Mouse (Mus musculus) liver, embryonic 14.5 days (tissue): ENCODE data around the gene Plekhs1. TPM values are rescaled to one million over a fixed set of nuclear protein-coding genes. Genes with fewer than 3 reads are reported as not detected.
"Not testable (repeated sequence)": the region's sequence is repeated elsewhere in the genome, so short reads cannot be mapped to it uniquely, and the experiment has no call there.

Experiments used
- ATAC-seq: fragments of 200-750 bp; cut with Nextera tagmentation; 2 replicates; pipeline ENCODE4 v1.8.0; 2017; ENCODE audit warnings: moderate number of reproducible peaks, mild to moderate bottlenecking, moderate library complexity; ENCODE audit not compliant: insufficient read depth
- DNase-seq, 3 experiments: peaks; one replicate each; pipeline ENCODE4 v3.0.0-alpha.2; 2012 to 2013; ENCODE audit warnings: low read depth in 3 of 3, low spot score in 3 of 3
- H3K27ac ChIP-seq: fragments of 300-500 bp; sonication (generic); 2 replicates; pipeline ENCODE4 v1.5.1; 2014; ENCODE audit warnings: moderate library complexity, mild to moderate bottlenecking, control low read depth, inconsistent platforms
- H3K27me3 ChIP-seq: fragments of 300-500 bp; sonication (generic); 2 replicates; pipeline ENCODE4 v1.6.1; 2014; ENCODE audit warnings: mild to moderate bottlenecking, low read length, moderate library complexity; ENCODE audit not compliant: control insufficient read depth, insufficient read depth
- H3K36me3 ChIP-seq: fragments of 300-500 bp; sonication (generic); replicated peaks from 2 replicates; pipeline ENCODE4 v1.6.1; 2014; ENCODE audit warnings: low read depth; ENCODE audit not compliant: control insufficient read depth, insufficient read depth
- H3K4me1 ChIP-seq, 2 experiments: fragments of 200-500 bp in 1 of 2; fragments of 300-500 bp in 1 of 2; sonication (generic) in 1 of 2; replicated peaks; 2 replicates each; pipeline ENCODE4 v1.6.1; 2012 to 2014; ENCODE audit warnings: antibody characterized with exemption in 1 of 2, inconsistent platforms in 1 of 2, low read length in 1 of 2; ENCODE audit not compliant: control insufficient read depth in 2 of 2, insufficient read depth in 2 of 2
- H3K4me2 ChIP-seq: fragments of 300-500 bp; sonication (generic); 2 replicates; pipeline ENCODE4 v1.6.1; 2014; ENCODE audit warnings: low read depth, mild to moderate bottlenecking, control low read depth, moderate library complexity
- H3K4me3 ChIP-seq, 2 experiments: fragments of 200-500 bp in 1 of 2; fragments of 300-500 bp in 1 of 2; sonication (generic) in 1 of 2; 2 replicates each; pipeline ENCODE4 v1.5.1; 2012 to 2014; ENCODE audit warnings: low read depth in 2 of 2, low read length in 2 of 2, mild to moderate bottlenecking in 2 of 2, control low read depth in 1 of 2, inconsistent platforms in 1 of 2, moderate library complexity in 1 of 2; ENCODE audit not compliant: insufficient read depth in 1 of 2
- H3K9ac ChIP-seq: fragments of 300-500 bp; sonication (generic); replicated peaks from 2 replicates; pipeline ENCODE4 v1.6.1; 2014; ENCODE audit warnings: mild to moderate bottlenecking, control low read depth, moderate library complexity
- H3K9me3 ChIP-seq: fragments of 300-500 bp; sonication (generic); 2 replicates; pipeline ENCODE4 v1.6.1; 2016; ENCODE audit warnings: low read length, mixed read lengths; ENCODE audit not compliant: control insufficient read depth
- CTCF ChIP-seq: IDR thresholded peaks from 2 replicates; pipeline ENCODE4 v1.5.1; 2016; ENCODE audit warnings: antibody characterized with exemption, low read depth, control low read depth
- EP300 ChIP-seq: IDR thresholded peaks from 2 replicates; pipeline ENCODE4 v1.6.1; 2016; ENCODE audit warnings: antibody characterized with exemption, low read depth
- WGBS: fragments of 180-500 bp; shearing (Covaris S2); extraction: QIAGEN DNeasy Blood & Tissue Kit; methylation state at CpG from one replicate; pipeline ENCODE4 v1.1.7; 2014; ENCODE audit not compliant: insufficient replicate concordance; 5-methylcytosine and 5-hydroxymethylcytosine counted together
- polyA plus RNA-seq, 2 experiments: library from polyadenylated mRNA; depleted of rRNA in 1 of 2; stranded (reverse) in 1 of 2; unstranded in 1 of 2; fragments of >200 nt; fragmentation: Nextera tagmentation in 1 of 2; extraction: Ambion mirVana in 1 of 2; gene quantifications; 2 replicates each; pipeline versions ENCODE4 v1.2.1 to v1.2.3; 2012 to 2014

Gene Plekhs1
- polyA plus RNA-seq, 2 experiments: 0.08 TPM; not detected in 1

DNA sequence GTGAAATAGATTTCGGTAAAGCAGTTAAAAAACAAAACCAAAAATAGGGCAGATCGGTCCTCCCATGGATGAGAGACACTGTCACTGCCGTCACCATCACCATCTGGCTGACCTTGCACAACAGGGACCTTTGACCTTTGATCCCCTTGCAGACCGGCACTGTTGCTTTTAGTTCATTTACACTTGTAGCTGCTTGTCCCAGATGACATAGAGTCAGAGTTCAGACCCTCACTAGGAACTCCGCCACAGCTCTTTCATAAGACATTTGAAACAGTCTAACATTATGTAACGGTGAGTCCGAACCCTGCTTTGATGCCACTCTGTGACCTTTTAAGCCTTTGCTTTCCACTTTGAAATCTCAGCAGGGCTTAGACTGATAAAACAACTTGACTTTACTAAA, 58.0 kb downstream of the Plekhs1 start:
- not testable (repeated sequence) for ATAC-seq, H3K4me1 ChIP-seq, H3K4me2 ChIP-seq, DNase-seq, H3K27ac ChIP-seq, H3K9ac ChIP-seq, H3K36me3 ChIP-seq, H3K4me3 ChIP-seq, H3K9me3 ChIP-seq, H3K27me3 ChIP-seq
- no CpG with 5 or more reads among the region's 7 CpGs for WGBS

DNA sequence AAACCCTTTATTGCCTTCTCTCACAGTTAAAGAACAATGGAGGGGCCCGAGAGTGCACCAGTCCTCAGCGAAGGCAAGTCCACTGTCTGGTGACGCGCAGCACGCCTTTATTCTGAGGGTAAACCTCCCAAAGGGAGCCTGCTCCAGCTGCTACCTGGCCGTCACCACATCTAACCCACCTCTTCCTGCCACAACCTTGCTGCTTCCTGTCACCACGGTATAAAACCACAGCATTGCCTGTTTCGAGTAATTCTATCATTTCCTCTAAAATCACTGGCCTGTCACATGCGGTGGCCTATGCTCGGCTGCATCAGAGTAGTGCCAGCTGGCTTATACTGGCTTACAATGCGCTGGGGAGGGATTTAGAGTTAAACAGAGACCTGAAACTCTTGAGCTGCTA, 69.1 kb downstream of the Plekhs1 start:
- not testable (repeated sequence) for H3K9ac ChIP-seq, DNase-seq, H3K27me3 ChIP-seq, H3K4me3 ChIP-seq, H3K36me3 ChIP-seq, H3K4me1 ChIP-seq, H3K27ac ChIP-seq, H3K4me2 ChIP-seq, H3K9me3 ChIP-seq, ATAC-seq
- WGBS: no CpG with 5 or more reads among the region's 11 CpGs

DNA sequence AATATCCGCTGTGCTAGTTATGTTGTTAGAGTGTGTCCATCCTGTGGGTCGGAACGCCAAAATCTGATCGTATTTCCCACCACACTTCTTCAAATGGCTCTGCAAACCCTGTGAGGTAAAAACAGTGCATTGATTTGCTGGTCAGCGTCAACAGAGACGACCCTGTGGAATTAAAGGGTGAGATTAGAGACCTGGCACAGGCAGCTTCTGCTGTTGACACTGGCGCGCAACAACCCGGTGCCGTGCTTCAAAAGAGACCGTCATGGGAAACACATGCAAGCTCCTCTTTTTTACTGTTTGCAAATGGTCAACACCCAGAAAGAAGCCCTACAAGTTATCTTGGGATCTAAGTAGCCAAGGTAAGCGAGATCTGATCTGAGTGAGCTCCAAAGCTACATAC, 69.8 kb downstream of the Plekhs1 start:
- Histone ChIP-seq H3K27ac (no peak overlapping the region), H3K27me3 (no peaks in the 10 kb centered on the region), H3K9me3 (no peaks in the 10 kb centered on the region), H3K36me3 (peaks cover 4% of the 10 kb centered on the region), H3K4me2 (no peak overlapping the region), H3K4me1 (no peaks in the 10 kb centered on the region), H3K9ac (no peak overlapping the region), H3K4me3 (no peak overlapping the region)
- 80% methylated on average over 12 of the region's 12 CpGs for WGBS
- TF ChIP-seq CTCF: no peak
- no peak for TF ChIP-seq EP300
- no peak for ATAC-seq
- no peak for DNase-seq

DNA sequence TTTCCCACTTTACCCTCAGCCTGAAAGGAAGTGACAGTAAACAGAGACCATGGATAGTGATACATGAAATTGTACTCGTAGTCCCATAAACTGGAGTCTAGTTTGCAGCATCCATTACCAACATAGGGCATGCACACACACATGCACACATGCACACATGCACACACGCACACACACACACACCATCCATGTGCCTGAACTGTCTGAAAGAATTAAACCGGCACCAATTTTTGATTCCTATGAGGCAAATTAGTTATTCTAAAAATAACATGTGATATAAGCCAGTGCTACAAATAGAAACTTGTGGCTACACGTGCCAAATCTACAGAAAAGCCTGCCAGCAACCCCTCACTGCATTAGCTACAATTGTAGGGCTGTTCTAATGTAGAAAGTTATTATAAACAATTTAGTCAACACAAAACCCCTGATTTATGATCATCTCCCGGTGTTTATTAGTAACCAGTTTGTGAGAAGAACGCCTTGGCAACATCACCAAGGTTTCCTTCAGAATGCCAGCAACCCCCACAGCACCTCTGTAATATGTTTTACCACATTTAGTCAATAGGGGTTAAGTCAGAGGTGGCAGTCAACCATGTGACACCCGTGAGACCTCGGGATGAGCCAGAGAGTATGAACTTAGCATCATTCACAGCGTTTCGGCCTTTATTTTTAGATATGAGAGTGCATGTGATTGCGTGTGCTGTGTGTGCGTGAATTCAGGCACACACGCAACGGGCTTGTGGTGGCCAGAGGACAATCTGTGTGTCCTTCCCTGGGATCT, 72.0 kb downstream of the Plekhs1 start:
- no peak for ATAC-seq
- Histone ChIP-seq H3K9me3 (no peaks in the 10 kb centered on the region), H3K4me3 (no peak overlapping the region), H3K9ac (no peak overlapping the region), H3K27ac (no peak overlapping the region), H3K27me3 (no peaks in the 10 kb centered on the region), H3K4me2 (no peak overlapping the region), H3K36me3 (peaks cover 19% of the 10 kb centered on the region), H3K4me1 (no peaks in the 10 kb centered on the region)
- 82% methylated on average over 14 of the region's 14 CpGs for WGBS
- TF ChIP-seq EP300 (no peak), CTCF (no peak)
- DNase-seq: no peak

GRCm38 (mm10) chr19:56534337-56534736, 72.9 kb downstream of the Plekhs1 start:
- Histone ChIP-seq H3K4me3 (no peak overlapping the region), H3K27ac (no peak overlapping the region), H3K9ac (no peak overlapping the region), H3K36me3 (peaks cover 23% of the 10 kb centered on the region), H3K27me3 (no peaks in the 10 kb centered on the region), H3K9me3 (no peaks in the 10 kb centered on the region), H3K4me2 (no peak overlapping the region), H3K4me1 (no peaks in the 10 kb centered on the region)
- DNase-seq: no peak
- WGBS: 75% methylated on average over 3 of the region's 3 CpGs
- ATAC-seq: no peak
- no peak for TF ChIP-seq CTCF
- no peak for TF ChIP-seq EP300
